In the genomic region with DNA sequence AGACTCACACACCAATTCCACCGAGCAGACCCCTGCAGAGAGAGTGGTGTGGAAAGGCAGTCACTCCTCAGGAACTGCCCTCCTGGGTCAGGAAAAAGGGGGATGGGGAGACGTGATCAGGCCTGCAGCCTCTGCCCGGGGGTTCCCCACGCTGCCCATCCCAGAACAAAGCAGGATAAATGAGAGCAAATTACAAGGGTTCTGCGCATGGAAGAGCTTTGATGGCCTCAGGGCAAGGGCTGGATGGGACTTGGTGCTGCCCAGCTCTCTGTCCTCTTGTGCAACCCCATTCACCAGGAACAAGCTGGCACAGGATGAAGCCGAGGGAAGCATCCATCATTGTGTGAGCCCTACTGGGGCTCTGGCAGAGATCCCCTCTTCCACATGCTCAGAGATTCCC, we compare ENCODE assay signal across 19 mouse cellular contexts. TPM values are rescaled to one million over a fixed set of nuclear protein-coding genes. Genes with fewer than 3 reads are reported as not detected.
"Had no signal": no experiment of that assay in that cellular context is flagged by ENCODE, and none has a peak within 500 bp of the region (broad histone marks: within the 10 kb centered on the region; RNA-seq: fewer than 3 reads in every experiment).

No protein-coding gene starts in this region.

- H3K4me2 ChIP-seq: liver, embryonic 13.5 days; midbrain, embryonic 13.5 days; neural tube, embryonic 12.5 days; neural tube, embryonic 15.5 days had no signal

- H3K4me3 ChIP-seq: liver, embryonic 13.5 days; midbrain, embryonic 13.5 days; neural tube, embryonic 12.5 days; neural tube, embryonic 15.5 days had no signal

- DNase-seq: kidney, adult 18-20 months; kidney, adult 9 months; kidney, postnatal 14 days; kidney, postnatal 4 days; liver, embryonic 13.5 days; lung, adult 2 months; lung, postnatal 14 days; lung, postnatal 4 days; right cerebral cortex, adult 18-20 months; right cerebral cortex, postnatal 14 days; right cerebral cortex, postnatal 4 days; thymus, adult 2 months; thymus, postnatal 14 days had no signal

- H3K27me3 ChIP-seq: liver, embryonic 13.5 days; midbrain, embryonic 13.5 days; neural tube, embryonic 12.5 days; neural tube, embryonic 15.5 days had no signal

- H3K4me1 ChIP-seq: liver, embryonic 13.5 days; midbrain, embryonic 13.5 days; neural tube, embryonic 12.5 days; neural tube, embryonic 15.5 days had no signal

- H3K9ac ChIP-seq: liver, embryonic 13.5 days; midbrain, embryonic 13.5 days; neural tube, embryonic 12.5 days; neural tube, embryonic 15.5 days had no signal

- H3K9me3 ChIP-seq: liver, embryonic 13.5 days; midbrain, embryonic 13.5 days; neural tube, embryonic 12.5 days; neural tube, embryonic 15.5 days had no signal

- H3K27ac ChIP-seq: liver, embryonic 13.5 days; midbrain, embryonic 13.5 days; neural tube, embryonic 12.5 days; neural tube, embryonic 15.5 days; stomach, postnatal 0 days had no signal

- H3K36me3 ChIP-seq: liver, embryonic 13.5 days; midbrain, embryonic 13.5 days; neural tube, embryonic 12.5 days; neural tube, embryonic 15.5 days had no signal

- ATAC-seq: midbrain, embryonic 13.5 days had no signal

RNA-seq across cellular contexts. Expression of gene Fat2, which starts 35.6 kb away (rescaled TPM):
- polyA plus RNA-seq: liver, adult 2 months; liver, embryonic 13.5 days; liver, embryonic 16.5 days had no signal
